In genomic region chr5:138262582-138263240, GRCm38 (mm10) we compare ENCODE assay signal across 8 mouse cellular contexts. TPM values are rescaled to one million over a fixed set of nuclear protein-coding genes. Genes with fewer than 3 reads are reported as not detected.
DNase-seq lines count a peak whose midpoint lies in the region; ATAC-seq and TF ChIP-seq lines count a peak whose summit lies in the region.

No protein-coding gene starts in this region.

- H3K27me3 ChIP-seq in kidney, embryonic 15.5 days = no peaks in the 10 kb centered on the region
- H3K27me3 ChIP-seq in hindbrain, embryonic 13.5 days = no peaks in the 10 kb centered on the region
- no peaks in the 10 kb centered on the region for H3K27me3 ChIP-seq in midbrain, embryonic 15.5 days (replicated peaks)

- no peak overlapping the region for H3K27ac ChIP-seq in kidney, embryonic 15.5 days
- peak overlapping the region; percentile 97 for H3K27ac ChIP-seq in bone marrow, adult 2 months (ENCODE audit: control insufficient read depth, insufficient read depth, low read depth, low read length, poor library complexity)
- H3K27ac ChIP-seq in hindbrain, embryonic 13.5 days = 0 out of 2 replicates have a peak overlapping the region, but pooled peaks have one; percentile 23
- 0 out of 2 replicates have a peak overlapping the region, but pooled peaks have one; percentile 14 for H3K27ac ChIP-seq in midbrain, embryonic 15.5 days

- no peak for DNase-seq in kidney, adult 11 months
- no peak for DNase-seq in urinary bladder, postnatal 36 days (ENCODE audit: low spot score in 2 of 2)
- DNase-seq in right cerebral cortex, postnatal 36 days (ENCODE audit: low spot score in 2 of 2) = no peak

- no peak for ATAC-seq in kidney, embryonic 15.5 days (replicated peaks; ENCODE audit: low FRiP score)
- 0 out of 2 replicates have a peak, but pooled peaks have one; percentile 4 for ATAC-seq in hindbrain, embryonic 13.5 days (ENCODE audit: low FRiP score)
- peak; percentile 3; the same call in 1 of the 2 replicates for ATAC-seq in midbrain, embryonic 15.5 days (replicated peaks)
- no peak for ATAC-seq in frontal cortex, adult (ENCODE audit: low TSS enrichment)

- H3K9me3 ChIP-seq in kidney, embryonic 15.5 days (replicated peaks) = no peaks in the 10 kb centered on the region
- no peaks in the 10 kb centered on the region for H3K9me3 ChIP-seq in hindbrain, embryonic 13.5 days
- no peaks in the 10 kb centered on the region for H3K9me3 ChIP-seq in midbrain, embryonic 15.5 days

- peaks cover 58% of the 10 kb centered on the region for H3K36me3 ChIP-seq in kidney, embryonic 15.5 days
- H3K36me3 ChIP-seq in hindbrain, embryonic 13.5 days = peaks cover 68% of the 10 kb centered on the region
- peaks cover 21% of the 10 kb centered on the region for H3K36me3 ChIP-seq in midbrain, embryonic 15.5 days (replicated peaks)

- TF ChIP-seq CTCF in bone marrow, adult 2 months (IDR thresholded peaks at IDR 0.05; ENCODE audit: control insufficient read depth, insufficient read depth, low read length) = no peak

- H3K4me1 ChIP-seq in kidney, embryonic 15.5 days = peaks cover 37% of the 10 kb centered on the region
- peaks cover 7% of the 10 kb centered on the region for H3K4me1 ChIP-seq in bone marrow, adult 2 months (ENCODE audit: control insufficient read depth, insufficient read depth, low read length)
- peaks cover 38% of the 10 kb centered on the region for H3K4me1 ChIP-seq in hindbrain, embryonic 13.5 days (replicated peaks)
- H3K4me1 ChIP-seq in midbrain, embryonic 15.5 days = peaks cover 27% of the 10 kb centered on the region

- no peak for TF ChIP-seq POLR2A in bone marrow, adult 2 months (IDR thresholded peaks at IDR 0.05; ENCODE audit: borderline replicate concordance, control insufficient read depth, low read depth, low read length)

- H3K9ac ChIP-seq in kidney, embryonic 15.5 days = peak overlapping the region; percentile 92
- H3K9ac ChIP-seq in hindbrain, embryonic 13.5 days = peak overlapping the region; percentile 98
- H3K9ac ChIP-seq in midbrain, embryonic 15.5 days = peak overlapping the region; percentile 86

- H3K4me2 ChIP-seq in kidney, embryonic 15.5 days = peak overlapping the region; percentile 85
- H3K4me2 ChIP-seq in hindbrain, embryonic 13.5 days = peak overlapping the region; percentile 96
- H3K4me2 ChIP-seq in midbrain, embryonic 15.5 days = peak overlapping the region; percentile 67

- WGBS in kidney, embryonic 15.5 days = 58% methylated on average over 18 of the region's 18 CpGs
- WGBS in bone marrow, adult 2 months = 21% methylated on average over 18 of the region's 18 CpGs
- 65% methylated on average over 18 of the region's 18 CpGs for WGBS in hindbrain, embryonic 13.5 days
- WGBS in midbrain, embryonic 15.5 days = 67% methylated on average over 18 of the region's 18 CpGs

- H3K4me3 ChIP-seq in kidney, embryonic 15.5 days (replicated peaks) = peak overlapping the region; percentile 79
- H3K4me3 ChIP-seq in bone marrow, adult 2 months (replicated peaks; ENCODE audit: control insufficient read depth, low read depth, low read length) = peak overlapping the region; percentile 87
- H3K4me3 ChIP-seq in hindbrain, embryonic 13.5 days = peak overlapping the region; percentile 92
- H3K4me3 ChIP-seq in midbrain, embryonic 15.5 days = peak overlapping the region; percentile 82

RNA-seq across cellular contexts. Expression of gene BC037034, which starts 1.1 kb away (rescaled TPM):
- 5.9 and 6.5 TPM in 2 replicates for polyA plus RNA-seq in kidney, embryonic 15.5 days (2015; fragmentation: Nextera tagmentation; extraction: Ambion mirVana)
- polyA plus RNA-seq in bone marrow, adult 2 months (2011; ENCODE audit: insufficient read depth, insufficient read length, low replicate concordance, missing spikeins) = 54.9 and 151 TPM in 2 replicates
- 14.2 and 15.5 TPM in 2 replicates for polyA plus RNA-seq in hindbrain, embryonic 13.5 days (2015; fragmentation: Nextera tagmentation; extraction: Ambion mirVana)
- polyA plus RNA-seq in midbrain, embryonic 15.5 days (2015; fragmentation: Nextera tagmentation; extraction: Ambion mirVana) = 19.5 and 20.8 TPM in 2 replicates

RNA-seq across cellular contexts. Expression of gene Lamtor4, which starts 7.4 kb away (rescaled TPM):
- 57.8 and 61.1 TPM in 2 replicates for polyA plus RNA-seq in kidney, embryonic 15.5 days (2015; fragmentation: Nextera tagmentation; extraction: Ambion mirVana)
- polyA plus RNA-seq in bone marrow, adult 2 months (2011; ENCODE audit: insufficient read depth, insufficient read length, low replicate concordance, missing spikeins) = 69.8 and 167 TPM in 2 replicates
- 91.7 and 95.8 TPM in 2 replicates for polyA plus RNA-seq in hindbrain, embryonic 13.5 days (2015; fragmentation: Nextera tagmentation; extraction: Ambion mirVana)
- 96.4 and 108 TPM in 2 replicates for polyA plus RNA-seq in midbrain, embryonic 15.5 days (2015; fragmentation: Nextera tagmentation; extraction: Ambion mirVana)

RNA-seq across cellular contexts. Expression of gene Gal3st4, which starts 9.9 kb away (rescaled TPM):
- polyA plus RNA-seq in kidney, embryonic 15.5 days (2015; fragmentation: Nextera tagmentation; extraction: Ambion mirVana) = 2.1 and 2.7 TPM in 2 replicates
- not detected in 2 replicates for polyA plus RNA-seq in bone marrow, adult 2 months (2011; ENCODE audit: insufficient read depth, insufficient read length, low replicate concordance, missing spikeins)
- polyA plus RNA-seq in hindbrain, embryonic 13.5 days (2015; fragmentation: Nextera tagmentation; extraction: Ambion mirVana) = 3.3 and 4.2 TPM in 2 replicates
- 2.1 and 2.9 TPM in 2 replicates for polyA plus RNA-seq in midbrain, embryonic 15.5 days (2015; fragmentation: Nextera tagmentation; extraction: Ambion mirVana)

RNA-seq across cellular contexts. Expression of gene Gm43720, which starts 17.0 kb away (rescaled TPM):
- 0.08 and 0.22 TPM in 2 replicates for polyA plus RNA-seq in kidney, embryonic 15.5 days (2015; fragmentation: Nextera tagmentation; extraction: Ambion mirVana)
- polyA plus RNA-seq in bone marrow, adult 2 months (2011; ENCODE audit: insufficient read depth, insufficient read length, low replicate concordance, missing spikeins) = 0.25 TPM in 1 of 2 replicates, not detected in the other
- polyA plus RNA-seq in hindbrain, embryonic 13.5 days (2015; fragmentation: Nextera tagmentation; extraction: Ambion mirVana) = 0.09 and 0.10 TPM in 2 replicates
- polyA plus RNA-seq in midbrain, embryonic 15.5 days (2015; fragmentation: Nextera tagmentation; extraction: Ambion mirVana) = 0.04 and 0.09 TPM in 2 replicates

RNA-seq across cellular contexts. Expression of gene Gpc2, which starts 17.1 kb away (rescaled TPM):
- 27.8 and 29.8 TPM in 2 replicates for polyA plus RNA-seq in kidney, embryonic 15.5 days (2015; fragmentation: Nextera tagmentation; extraction: Ambion mirVana)
- polyA plus RNA-seq in bone marrow, adult 2 months (2011; ENCODE audit: insufficient read depth, insufficient read length, low replicate concordance, missing spikeins) = 4.0 and 8.4 TPM in 2 replicates
- polyA plus RNA-seq in hindbrain, embryonic 13.5 days (2015; fragmentation: Nextera tagmentation; extraction: Ambion mirVana) = 212 and 224 TPM in 2 replicates
- 218 and 231 TPM in 2 replicates for polyA plus RNA-seq in midbrain, embryonic 15.5 days (2015; fragmentation: Nextera tagmentation; extraction: Ambion mirVana)

Comparison
In these comparisons a context has a peak if more than half of its experiments do, and no peak if none do; other contexts are left out.
1. ATAC-seq: peak in hindbrain, embryonic 13.5 days (single experiment) and midbrain, embryonic 15.5 days (single experiment); none in kidney, embryonic 15.5 days (single experiment) and frontal cortex, adult (single experiment).
2. Peak in every context shown above with its lines, with median percentiles within 50 percentile points of each other: H3K4me2 ChIP-seq, H3K4me3 ChIP-seq and H3K9ac ChIP-seq.